Mouse (Mus musculus): ENCODE measurements at regions not wholly inside any gene's neighbourhood (a gene's known extent, or its start where the extent isn't known, plus 50 kb on each side); places are given as distances from the start of the nearest gene placed in this dataset.
"Not testable (repeated sequence)": the region's sequence is repeated elsewhere in the genome, so short reads cannot be mapped to it uniquely, and the experiment has no call there.

- Histone ChIP-seq H3K9ac (replicated peaks) (no peak overlapping the region), H3K4me3 (replicated peaks) (no peak overlapping the region), H3K36me3 (no peaks in the 10 kb centered on the region), H3K27me3 (no peaks in the 10 kb centered on the region), H3K27ac (no peak overlapping the region), H3K4me2 (no peak overlapping the region), H3K4me1 (replicated peaks) (0 out of 2 replicates have a peak, but pooled peaks cover 3% of the 10 kb centered on the region), H3K9me3 (0 out of 2 replicates have a peak, but pooled peaks cover 6% of the 10 kb centered on the region)
- 92% methylated on average over 4 of the region's 4 CpGs for WGBS
- no peak for ATAC-seq (ENCODE audit: insufficient number of reproducible peaks, insufficient read depth, low FRiP score, low TSS enrichment, low read depth)
Observed at GRCm38 (mm10) chr1:51569625-51570024, 91.4 kb upstream of the Nabp1 start.

GRCm38 (mm10) chr1:51566170-51566649 is 88.0 kb upstream of the Nabp1 start:
- no peak for ATAC-seq (ENCODE audit: insufficient number of reproducible peaks, insufficient read depth, low FRiP score, low TSS enrichment, low read depth)

DNA sequence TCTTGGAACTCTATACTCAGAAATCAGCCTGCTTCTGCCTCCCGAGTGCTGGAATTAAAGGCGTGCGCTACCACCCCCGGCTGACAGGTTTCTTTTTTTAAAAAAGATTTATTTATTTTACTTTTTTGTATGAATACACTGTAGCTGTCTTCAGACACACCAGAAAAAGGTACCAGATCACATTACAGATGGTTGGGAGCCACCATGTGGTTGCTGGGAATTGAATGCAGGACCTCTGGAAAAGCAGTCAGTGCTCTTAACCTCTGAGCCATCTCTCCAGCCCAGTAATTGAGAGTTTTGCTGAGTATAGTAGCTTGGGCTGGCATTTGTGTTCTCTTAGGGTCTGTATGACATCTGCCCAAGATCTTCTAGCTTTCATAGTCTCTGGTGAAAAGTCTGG is 78.4 kb upstream of the Nabp1 start:
- not testable (repeated sequence) for H3K4me2 ChIP-seq; H3K4me1 ChIP-seq (replicated peaks); ATAC-seq (ENCODE audit: insufficient number of reproducible peaks, insufficient read depth, low FRiP score, low TSS enrichment, low read depth); H3K27ac ChIP-seq; H3K9ac ChIP-seq (replicated peaks); H3K27me3 ChIP-seq; H3K4me3 ChIP-seq (replicated peaks); H3K9me3 ChIP-seq; H3K36me3 ChIP-seq
- 92% methylated on average over 4 of the region's 4 CpGs for WGBS

More at GRCm38 (mm10) chr1:51566170-51566649, 88.0 kb upstream of the Nabp1 start:
- Histone ChIP-seq H3K4me1 (replicated peaks) (0 out of 2 replicates have a peak, but pooled peaks cover 3% of the 10 kb centered on the region), H3K36me3 (no peaks in the 10 kb centered on the region), H3K9ac (replicated peaks) (no peak overlapping the region), H3K4me3 (replicated peaks) (no peak overlapping the region), H3K27me3 (no peaks in the 10 kb centered on the region), H3K4me2 (no peak overlapping the region), H3K9me3 (0 out of 2 replicates have a peak, but pooled peaks cover 6% of the 10 kb centered on the region), H3K27ac (no peak overlapping the region)
- WGBS = 51% methylated on average over 7 of the region's 7 CpGs

GRCm38 (mm10) chr1:51553738-51554137 is 75.5 kb upstream of the Nabp1 start:
- Histone ChIP-seq H3K9me3 (0 out of 2 replicates have a peak, but pooled peaks cover 3% of the 10 kb centered on the region), H3K4me1 (replicated peaks) (no peaks in the 10 kb centered on the region), H3K27ac (no peak overlapping the region), H3K4me3 (replicated peaks) (no peak overlapping the region), H3K4me2 (no peak overlapping the region), H3K36me3 (no peaks in the 10 kb centered on the region), H3K9ac (replicated peaks) (no peak overlapping the region), H3K27me3 (no peaks in the 10 kb centered on the region)
- no peak for ATAC-seq (ENCODE audit: insufficient number of reproducible peaks, insufficient read depth, low FRiP score, low TSS enrichment, low read depth)
- WGBS = 68% methylated on average over 6 of the region's 6 CpGs

- ATAC-seq (ENCODE audit: insufficient number of reproducible peaks, insufficient read depth, low FRiP score, low TSS enrichment, low read depth) = no peak
- Histone ChIP-seq H3K4me3 (replicated peaks) (no peak overlapping the region), H3K27me3 (no peaks in the 10 kb centered on the region), H3K4me2 (no peak overlapping the region), H3K36me3 (no peaks in the 10 kb centered on the region), H3K9me3 (0 out of 2 replicates have a peak, but pooled peaks cover 2% of the 10 kb centered on the region), H3K27ac (no peak overlapping the region), H3K4me1 (replicated peaks) (no peaks in the 10 kb centered on the region), H3K9ac (replicated peaks) (no peak overlapping the region)
- WGBS = 53% methylated on average over 5 of the region's 5 CpGs
Observed at GRCm38 (mm10) chr1:51551624-51552023, 73.4 kb upstream of the Nabp1 start.

DNA sequence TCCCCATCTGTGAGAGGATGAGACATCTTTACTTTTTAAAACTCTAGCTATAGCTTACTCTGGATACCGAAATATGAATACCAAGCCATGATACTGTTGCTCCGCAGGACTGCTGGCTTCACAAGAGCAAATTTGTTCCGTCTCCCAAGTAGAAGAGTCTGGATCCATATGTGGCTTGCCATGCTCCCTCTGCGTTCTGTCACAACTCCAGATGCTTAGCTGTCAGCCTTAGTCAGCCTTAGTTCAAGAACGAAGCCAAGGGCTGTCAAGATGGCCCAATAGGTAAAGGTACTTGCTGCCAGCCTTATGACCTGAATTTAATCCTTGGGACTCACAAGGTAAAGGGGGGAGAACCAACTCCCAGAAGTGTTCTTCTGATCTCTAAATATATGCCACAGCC is 64.6 kb upstream of the Nabp1 start:
- Histone ChIP-seq H3K27me3 (no peaks in the 10 kb centered on the region), H3K9ac (replicated peaks) (no peak overlapping the region), H3K9me3 (no peaks in the 10 kb centered on the region), H3K4me1 (replicated peaks) (no peaks in the 10 kb centered on the region), H3K27ac (no peak overlapping the region), H3K36me3 (no peaks in the 10 kb centered on the region), H3K4me2 (no peak overlapping the region), H3K4me3 (replicated peaks) (no peak overlapping the region)
- 90% methylated on average over 5 of the region's 5 CpGs for WGBS
- ATAC-seq (ENCODE audit: insufficient number of reproducible peaks, insufficient read depth, low FRiP score, low TSS enrichment, low read depth) = no peak

DNA sequence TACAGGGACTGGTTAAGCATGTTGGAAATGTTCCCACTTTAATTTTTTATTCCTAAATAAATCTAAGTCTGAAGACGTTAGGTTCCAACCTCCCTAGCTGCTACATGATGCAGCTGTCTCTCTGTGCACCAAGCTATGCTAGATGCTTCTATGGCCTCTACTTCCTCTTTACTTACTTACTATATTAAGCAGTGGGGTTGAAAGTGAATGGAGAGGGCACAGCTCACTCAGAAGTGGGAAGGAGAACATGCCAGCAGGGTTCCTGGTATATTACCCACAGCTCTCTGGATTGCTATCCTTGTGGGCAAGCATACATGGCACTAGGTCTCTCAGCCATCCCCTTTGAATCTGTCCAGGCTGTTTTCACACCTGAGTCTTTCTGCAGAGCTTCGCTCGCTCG is 61.4 kb upstream of the Nabp1 start:
- no peak overlapping the region for H3K27ac ChIP-seq
- no peaks in the 10 kb centered on the region for H3K4me1 ChIP-seq (replicated peaks)
- H3K4me2 ChIP-seq = no peak overlapping the region
- no peak for ATAC-seq (ENCODE audit: insufficient number of reproducible peaks, insufficient read depth, low FRiP score, low TSS enrichment, low read depth)
- H3K9ac ChIP-seq (replicated peaks) = no peak overlapping the region
- no peaks in the 10 kb centered on the region for H3K36me3 ChIP-seq
- H3K4me3 ChIP-seq (replicated peaks) = no peak overlapping the region
- no peaks in the 10 kb centered on the region for H3K27me3 ChIP-seq
- 77% methylated on average over 4 of the region's 4 CpGs for WGBS
- H3K9me3 ChIP-seq = no peaks in the 10 kb centered on the region

GRCm38 (mm10) chr1:51538836-51539235 is 60.6 kb upstream of the Nabp1 start:
- Histone ChIP-seq H3K27ac (no peak overlapping the region), H3K9me3 (no peaks in the 10 kb centered on the region), H3K27me3 (no peaks in the 10 kb centered on the region), H3K36me3 (no peaks in the 10 kb centered on the region), H3K4me1 (replicated peaks) (no peaks in the 10 kb centered on the region), H3K9ac (replicated peaks) (no peak overlapping the region), H3K4me3 (replicated peaks) (no peak overlapping the region), H3K4me2 (no peak overlapping the region)
- 75% methylated on average over 2 of the region's 2 CpGs for WGBS
- no peak for ATAC-seq (ENCODE audit: insufficient number of reproducible peaks, insufficient read depth, low FRiP score, low TSS enrichment, low read depth)

DNA sequence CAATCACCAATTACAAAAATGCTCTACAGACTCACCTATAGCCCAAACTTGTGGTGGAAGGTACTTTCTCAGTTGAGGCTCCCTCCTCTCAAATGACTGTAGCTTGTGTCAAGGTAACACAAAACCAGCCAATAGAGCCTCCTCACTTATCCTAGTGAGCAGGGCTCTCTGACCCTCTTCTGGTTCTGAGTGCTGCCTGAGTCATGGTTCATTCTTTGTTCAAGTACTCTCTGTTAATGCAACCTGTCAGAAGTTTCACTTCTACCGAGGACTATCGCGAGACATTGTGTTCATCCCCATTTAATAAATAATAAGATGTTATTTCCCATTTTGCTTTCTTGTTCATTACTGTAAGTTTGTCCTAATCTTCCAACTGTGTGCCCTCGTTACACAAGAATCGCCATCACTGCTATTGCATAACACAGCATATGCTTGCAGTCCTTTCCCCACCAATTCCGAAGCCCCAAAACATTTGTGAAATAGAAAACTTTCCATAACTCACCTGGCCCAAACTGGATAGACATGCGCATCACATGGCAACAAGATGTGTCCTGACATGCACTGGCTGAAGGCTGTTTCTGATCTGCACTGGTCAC is 59.6 kb upstream of the Nabp1 start:
- H3K4me1 ChIP-seq (replicated peaks) = no peaks in the 10 kb centered on the region
- H3K4me2 ChIP-seq = no peak overlapping the region
- H3K36me3 ChIP-seq = no peaks in the 10 kb centered on the region
- no peaks in the 10 kb centered on the region for H3K9me3 ChIP-seq
- ATAC-seq (ENCODE audit: insufficient number of reproducible peaks, insufficient read depth, low FRiP score, low TSS enrichment, low read depth) = no peak
- WGBS = 93% methylated on average over 7 of the region's 7 CpGs
- no peak overlapping the region for H3K4me3 ChIP-seq (replicated peaks)
- H3K9ac ChIP-seq (replicated peaks) = no peak overlapping the region
- no peak overlapping the region for H3K27ac ChIP-seq
- no peaks in the 10 kb centered on the region for H3K27me3 ChIP-seq

DNA sequence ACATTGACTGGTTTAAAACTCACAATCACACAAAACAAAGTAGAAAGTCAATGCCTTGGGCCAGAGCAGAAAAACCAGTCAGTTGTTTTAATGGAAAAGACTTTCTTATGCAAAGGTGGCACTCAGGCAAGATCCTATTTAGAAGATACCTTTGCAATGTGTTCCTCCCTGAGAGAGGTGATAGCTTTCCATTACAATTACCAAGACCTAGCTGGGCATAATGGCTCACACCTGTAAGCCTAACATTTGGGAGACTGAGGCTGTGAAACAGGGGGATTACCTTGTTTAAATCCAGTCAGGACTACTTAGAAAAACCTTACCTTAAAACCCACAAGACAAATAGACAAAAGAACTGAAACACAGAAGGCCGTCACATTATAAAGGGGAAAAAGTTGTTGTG is 57.9 kb upstream of the Nabp1 start:
- Histone ChIP-seq H3K9me3 (no peaks in the 10 kb centered on the region), H3K36me3 (no peaks in the 10 kb centered on the region), H3K27me3 (no peaks in the 10 kb centered on the region), H3K4me2 (no peak overlapping the region), H3K27ac (no peak overlapping the region), H3K4me3 (replicated peaks) (no peak overlapping the region), H3K4me1 (replicated peaks) (no peaks in the 10 kb centered on the region), H3K9ac (replicated peaks) (no peak overlapping the region)
- no peak for ATAC-seq (ENCODE audit: insufficient number of reproducible peaks, insufficient read depth, low FRiP score, low TSS enrichment, low read depth)
- whole genome bisulfite sequencing = 84% methylated on average over 1 of the region's 1 CpGs

- no peak for ATAC-seq (ENCODE audit: insufficient number of reproducible peaks, insufficient read depth, low FRiP score, low TSS enrichment, low read depth)
- Histone ChIP-seq H3K9ac (replicated peaks) (no peak overlapping the region), H3K27ac (no peak overlapping the region), H3K4me1 (replicated peaks) (no peaks in the 10 kb centered on the region), H3K27me3 (no peaks in the 10 kb centered on the region), H3K4me2 (no peak overlapping the region), H3K36me3 (no peaks in the 10 kb centered on the region), H3K9me3 (no peaks in the 10 kb centered on the region), H3K4me3 (replicated peaks) (no peak overlapping the region)
- 95% methylated on average over 2 of the region's 2 CpGs for WGBS
Observed at GRCm38 (mm10) chr1:51535414-51535813, 57.2 kb upstream of the Nabp1 start.

DNA sequence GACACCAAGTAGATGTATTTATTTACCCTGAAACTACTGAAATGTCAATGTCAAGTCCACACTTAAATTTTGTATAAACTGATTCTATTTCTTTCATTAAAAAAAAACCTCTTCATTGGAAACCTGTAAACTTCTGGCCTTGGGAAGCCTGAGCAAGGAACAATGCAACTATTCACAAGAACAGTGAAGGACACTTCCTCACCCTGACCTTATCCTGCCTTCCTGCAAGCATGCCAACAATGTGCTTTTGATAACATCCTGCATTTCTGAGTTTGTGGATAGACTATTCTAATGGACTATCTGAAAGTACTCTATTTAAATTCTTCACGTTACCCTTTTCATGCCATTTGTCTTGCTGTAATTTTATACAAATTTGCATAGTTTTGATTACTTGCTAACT is 53.1 kb upstream of the Nabp1 start:
- 71% methylated on average over 1 of the region's 1 CpGs for WGBS
- Histone ChIP-seq H3K4me3 (replicated peaks) (no peak overlapping the region), H3K36me3 (no peaks in the 10 kb centered on the region), H3K9ac (replicated peaks) (no peak overlapping the region), H3K27me3 (no peaks in the 10 kb centered on the region), H3K4me1 (replicated peaks) (peaks cover 7% of the 10 kb centered on the region), H3K9me3 (no peaks in the 10 kb centered on the region), H3K27ac (no peak overlapping the region), H3K4me2 (no peak overlapping the region)
- ATAC-seq (ENCODE audit: insufficient number of reproducible peaks, insufficient read depth, low FRiP score, low TSS enrichment, low read depth) = no peak
